Mouse (Mus musculus): ENCODE data around the gene Prkcq.

The Prkcq gene

GRCm38 (mm10) chr2:11186586-11186985 is 14.7 kb downstream of the Prkcq start:
- DNase-seq (ENCODE audit: low spot score in 2 of 2), result no peak

GRCm38 (mm10) chr2:11187166-11187565 is 15.3 kb downstream of the Prkcq start:
- no peak for DNase-seq (ENCODE audit: low spot score in 2 of 2)

DNA sequence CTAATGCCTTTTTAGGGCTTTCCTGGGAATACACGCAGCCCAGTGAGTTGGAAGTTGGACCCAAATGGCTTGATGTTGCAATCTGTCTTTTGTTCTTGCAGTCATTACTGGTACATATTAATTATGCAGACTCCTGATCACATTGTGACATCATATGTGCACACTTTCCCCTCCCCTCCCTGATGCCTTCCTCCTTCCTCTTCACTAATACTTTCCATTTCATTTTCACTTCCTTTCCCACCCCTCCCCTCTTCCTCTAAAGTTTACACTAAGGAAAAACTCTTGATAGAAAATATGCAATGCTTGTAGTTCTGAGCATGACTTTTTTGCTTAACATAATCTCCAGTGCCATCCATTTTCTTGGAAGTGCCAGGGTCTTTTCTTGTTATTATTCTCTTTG is 16.4 kb downstream of the Prkcq start:
- DNase-seq (ENCODE audit: low spot score in 2 of 2), result no peak

- DNase-seq (ENCODE audit: low spot score in 2 of 2), result no peak
Measured at GRCm38 (mm10) chr2:11189150-11189767, 17.4 kb downstream of the Prkcq start.

DNA sequence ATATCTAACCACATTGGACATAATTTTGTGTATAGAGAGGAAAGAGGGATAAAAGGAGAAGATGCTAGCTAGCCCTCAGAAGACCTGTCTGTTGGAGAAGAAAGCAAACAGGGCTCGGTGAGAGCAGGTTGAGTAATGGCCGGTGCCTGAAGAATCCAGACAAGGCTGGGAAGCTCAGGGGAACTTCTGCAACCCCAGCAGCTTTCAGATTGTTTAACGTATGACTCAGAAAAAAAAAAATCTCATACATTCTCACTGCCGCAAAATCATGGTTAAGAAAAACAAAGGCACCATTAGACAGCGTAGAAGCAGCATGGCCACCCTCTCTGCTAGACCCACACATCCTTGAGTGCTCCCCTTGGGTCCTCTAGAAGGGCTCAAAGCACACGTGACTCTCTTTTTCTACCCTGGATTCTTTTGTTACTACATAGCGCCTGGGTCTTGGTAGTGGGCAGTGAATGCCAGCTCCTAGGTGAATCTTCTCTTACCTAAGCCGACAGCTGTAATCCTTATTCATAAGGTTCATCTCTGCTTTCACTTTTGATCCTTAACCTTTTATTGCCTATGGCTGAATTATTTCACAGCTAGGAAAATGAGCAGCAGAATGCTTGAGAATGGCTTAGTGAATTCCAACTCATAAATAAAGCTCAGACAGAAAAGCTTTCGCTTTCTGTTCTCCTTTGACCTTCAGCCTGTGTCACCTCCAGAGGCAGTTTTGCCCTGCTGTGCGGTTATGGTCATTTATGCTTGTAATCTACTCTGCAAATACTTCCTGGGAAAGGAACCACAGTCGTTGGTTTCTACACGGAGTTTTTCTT is 20.6 kb downstream of the Prkcq start:
- no peak for DNase-seq (ENCODE audit: low spot score in 2 of 2)

GRCm38 (mm10) chr2:11193099-11193618 is 21.3 kb downstream of the Prkcq start:
- DNase-seq (ENCODE audit: low spot score in 2 of 2), result no peak

- no peak for DNase-seq (ENCODE audit: low spot score in 2 of 2)
Measured at GRCm38 (mm10) chr2:11194732-11195340, 22.9 kb downstream of the Prkcq start.

GRCm38 (mm10) chr2:11196071-11196470 is 24.2 kb downstream of the Prkcq start:
- DNase-seq (ENCODE audit: low spot score in 2 of 2), result no peak

DNA sequence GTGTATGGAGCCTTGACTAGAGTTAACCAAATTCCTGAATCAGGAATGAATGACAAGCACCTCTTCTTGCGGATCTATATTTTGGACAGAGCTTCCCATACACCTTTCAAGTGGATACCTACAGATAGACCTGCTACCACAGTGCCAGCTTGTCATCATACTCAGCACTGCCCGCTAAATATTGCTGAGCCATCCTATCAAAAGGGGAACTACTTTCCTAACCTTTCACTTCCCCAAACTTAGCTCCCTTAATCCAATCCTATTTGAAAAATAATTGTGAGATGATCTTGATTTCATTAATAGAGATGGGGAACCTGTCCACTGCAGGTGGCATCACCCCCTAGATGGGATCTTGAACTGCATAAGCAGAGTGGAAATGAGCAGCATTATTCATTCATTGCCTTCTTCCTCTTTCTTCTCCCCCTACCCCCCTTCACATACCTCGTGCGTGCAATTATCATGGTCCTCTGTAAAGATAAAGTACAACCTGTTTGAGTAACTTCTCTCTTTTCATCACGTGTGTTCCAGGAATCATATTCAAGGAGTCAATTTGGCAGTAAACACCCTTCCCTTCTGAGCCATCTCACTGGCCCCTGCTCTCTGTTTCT is 25.1 kb downstream of the Prkcq start:
- DNase-seq (ENCODE audit: low spot score in 2 of 2), result no peak

DNA sequence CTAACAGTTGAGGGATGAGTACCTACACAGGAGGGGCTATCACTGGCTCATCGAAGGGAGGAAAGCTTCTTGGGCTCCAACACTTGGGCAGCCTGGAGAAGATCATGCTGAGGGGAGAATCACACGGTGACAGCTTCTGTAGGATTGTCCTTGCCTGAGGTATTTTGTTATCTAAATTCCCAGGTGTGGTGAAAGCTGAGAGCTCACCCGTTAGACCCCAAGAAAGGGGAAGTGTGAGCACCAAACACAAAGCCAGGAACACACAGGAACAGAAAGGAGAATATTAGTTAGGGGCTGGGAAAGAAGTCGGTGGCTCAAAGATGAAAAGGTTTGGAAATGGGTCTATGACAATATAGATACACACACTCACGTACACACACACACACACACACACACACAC is 27.7 kb downstream of the Prkcq start:
- no peak for DNase-seq (ENCODE audit: low spot score in 2 of 2)

DNA sequence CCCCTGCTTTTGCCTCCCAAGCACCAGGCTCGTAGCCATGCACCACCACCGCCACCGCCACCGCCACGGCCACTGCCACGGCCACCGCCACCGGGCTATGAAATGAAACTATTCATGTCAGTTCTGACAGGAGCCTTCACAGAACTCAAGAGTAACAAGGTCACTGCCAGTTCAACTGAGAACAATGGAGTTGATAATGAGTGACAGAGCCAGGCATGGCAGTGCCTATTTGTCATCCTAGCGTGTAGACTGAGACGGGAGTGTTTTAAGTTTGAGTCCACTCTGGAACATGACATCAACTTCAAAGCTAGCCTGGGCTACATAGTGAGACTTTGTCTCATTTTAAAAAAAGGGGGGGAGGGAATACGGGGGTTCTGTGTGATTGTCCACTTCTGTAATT is 30.9 kb downstream of the Prkcq start:
- no peak for DNase-seq (ENCODE audit: low spot score in 2 of 2)

DNA sequence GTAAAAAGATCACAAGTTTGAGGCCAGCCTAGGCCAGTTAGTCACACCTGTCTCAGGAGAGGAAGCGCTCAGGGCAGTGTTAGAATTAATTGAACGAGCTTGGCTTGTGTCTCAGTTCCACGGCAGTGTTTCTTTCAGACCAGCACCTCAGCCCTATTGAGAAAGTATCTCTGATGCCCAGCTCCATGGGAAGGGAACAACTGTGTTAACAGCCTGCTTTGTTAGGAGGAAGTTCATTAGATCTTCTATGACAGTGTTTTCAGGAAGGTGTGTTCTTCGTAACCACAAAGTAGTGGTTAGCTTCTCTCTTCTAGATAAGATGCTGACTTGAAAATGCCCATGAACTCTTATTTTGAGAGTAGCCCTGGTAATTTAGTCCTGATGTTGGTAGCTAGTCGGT is 31.4 kb downstream of the Prkcq start:
- no peak for DNase-seq (ENCODE audit: low spot score in 2 of 2)

DNA sequence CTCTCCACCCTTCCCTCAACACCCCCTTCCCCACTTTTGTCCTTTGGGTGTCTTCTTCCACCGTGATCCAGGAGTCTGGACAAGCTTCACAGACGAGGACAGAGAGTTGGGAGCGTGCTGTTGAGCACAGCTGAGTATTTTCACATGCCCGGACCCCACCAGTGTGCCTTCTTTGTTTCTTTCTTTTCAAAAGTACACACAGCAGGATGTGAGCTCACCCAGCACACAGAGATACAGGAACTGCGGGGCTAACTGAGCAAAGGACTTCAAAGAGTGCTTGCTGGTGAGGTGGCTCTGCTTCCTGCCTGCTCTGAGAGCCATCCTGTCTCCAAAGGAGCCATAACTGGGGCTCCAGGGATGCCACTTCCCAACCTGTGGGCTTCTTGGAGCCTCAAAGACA is 32.3 kb downstream of the Prkcq start:
- no peak for DNase-seq (ENCODE audit: low spot score in 2 of 2)

GRCm38 (mm10) chr2:11204961-11205360 is 33.1 kb downstream of the Prkcq start:
- no peak for DNase-seq (ENCODE audit: low spot score in 2 of 2)

- no peak for DNase-seq (ENCODE audit: low spot score in 2 of 2)
Measured at GRCm38 (mm10) chr2:11205720-11206119, 33.8 kb downstream of the Prkcq start.

DNA sequence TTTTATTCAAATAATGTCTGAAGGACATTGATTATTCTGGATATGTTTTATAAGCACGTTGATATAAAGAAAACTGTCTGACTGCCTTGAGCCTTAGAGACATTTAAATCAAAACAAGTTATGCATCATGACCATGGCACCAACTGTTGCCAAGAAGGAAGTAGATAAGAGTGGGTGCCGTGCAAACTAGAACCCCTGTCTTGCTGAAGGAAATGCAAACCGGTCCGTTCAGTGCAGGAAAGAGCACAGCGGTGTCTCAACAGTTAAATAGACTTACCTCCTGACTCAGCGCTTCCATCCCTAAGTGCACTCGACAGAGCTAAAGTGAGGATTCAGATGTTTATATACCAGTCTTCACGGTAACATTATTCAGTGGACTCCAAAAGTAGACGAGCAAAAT is 36.4 kb downstream of the Prkcq start:
- DNase-seq (ENCODE audit: low spot score in 2 of 2), result no peak

- no peak for DNase-seq (ENCODE audit: low spot score in 2 of 2)
Measured at GRCm38 (mm10) chr2:11209335-11209734, 37.4 kb downstream of the Prkcq start.

DNA sequence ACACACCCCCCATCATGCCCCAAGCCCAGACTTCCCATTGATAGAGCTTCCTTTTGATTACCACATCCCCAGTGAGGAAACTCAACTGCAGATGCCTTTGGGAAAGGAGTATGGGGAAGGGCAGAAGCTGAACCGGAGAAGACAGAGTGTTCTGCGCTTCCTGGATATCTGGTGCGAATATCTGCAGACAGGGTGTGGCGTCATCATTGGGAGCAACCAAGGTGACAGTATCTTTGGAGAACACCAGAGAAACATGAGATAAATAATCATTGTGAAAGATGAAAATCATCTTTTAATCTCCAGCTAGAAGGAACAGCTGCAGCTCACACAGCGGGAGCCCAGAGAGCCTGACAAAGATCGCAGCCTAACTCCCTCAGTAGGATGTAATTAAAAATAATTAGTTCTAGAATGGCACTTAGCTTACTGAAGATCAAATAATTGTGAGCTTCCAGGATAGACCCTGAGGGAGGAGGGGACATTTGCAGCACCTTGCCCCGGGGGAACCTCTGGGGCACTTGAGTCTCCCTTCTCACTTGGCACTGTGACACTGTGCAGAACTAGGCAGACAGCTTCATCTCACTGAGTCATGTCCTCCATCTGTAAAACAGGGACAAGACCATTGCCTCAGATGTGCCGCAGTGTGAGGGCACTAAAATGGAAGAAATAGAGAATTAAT is 38.5 kb downstream of the Prkcq start:
- DNase-seq (ENCODE audit: low spot score in 2 of 2), result no peak

DNA sequence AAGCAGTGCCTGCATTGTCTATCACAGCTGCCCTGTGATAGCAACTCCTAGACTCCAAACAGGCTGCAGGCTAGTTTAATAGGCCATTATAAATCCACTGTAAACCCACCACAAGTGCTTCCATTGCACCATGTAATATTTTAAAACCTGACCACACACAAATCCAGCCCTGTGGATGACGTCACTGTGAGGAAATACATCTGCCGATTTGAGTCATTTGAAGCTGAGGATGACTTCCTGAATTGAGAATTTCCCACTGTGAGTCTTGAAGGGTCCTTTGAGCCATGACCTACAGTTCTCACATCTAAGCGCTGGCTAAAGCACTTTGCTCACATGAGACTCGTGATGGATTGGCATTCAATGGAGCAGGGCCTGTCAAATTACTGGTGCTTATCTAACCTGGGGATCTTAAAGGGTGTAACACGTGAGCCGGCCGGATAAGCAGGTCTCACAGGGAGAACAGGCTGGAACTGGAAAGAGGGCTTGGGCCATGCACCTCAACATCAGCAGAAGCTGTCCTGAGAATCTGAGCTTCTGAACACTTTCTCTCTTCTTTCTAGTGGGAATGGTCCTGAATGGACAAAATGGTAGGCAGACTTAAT is 40.2 kb downstream of the Prkcq start:
- DNase-seq (ENCODE audit: low spot score in 2 of 2), result no peak

DNA sequence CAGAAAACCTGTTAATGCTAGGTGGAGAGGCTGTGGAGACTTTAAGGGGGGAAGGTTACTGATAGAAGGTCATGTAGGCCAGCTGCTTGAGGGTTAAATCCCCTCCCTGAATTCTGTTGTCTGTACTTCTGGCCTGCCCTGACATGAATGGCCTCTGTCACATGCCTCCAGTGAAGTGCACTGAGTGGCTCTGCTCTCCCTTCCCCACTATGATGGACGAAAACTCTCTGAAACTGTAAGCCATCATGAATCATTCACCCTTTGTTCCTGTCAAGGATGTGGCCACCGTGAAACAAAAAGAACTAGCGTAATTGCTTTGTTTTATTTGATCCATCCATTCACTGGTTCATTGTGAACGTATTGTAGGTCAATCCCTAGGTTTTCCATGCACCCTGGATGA is 44.5 kb downstream of the Prkcq start:
- no peak for DNase-seq (ENCODE audit: low spot score in 2 of 2)

- DNase-seq (ENCODE audit: low spot score in 2 of 2), result no peak
Measured at GRCm38 (mm10) chr2:11216847-11217246, 44.9 kb downstream of the Prkcq start.
